Comparison of ENCODE assay signal across 16 mouse cellular contexts in the genomic region with DNA sequence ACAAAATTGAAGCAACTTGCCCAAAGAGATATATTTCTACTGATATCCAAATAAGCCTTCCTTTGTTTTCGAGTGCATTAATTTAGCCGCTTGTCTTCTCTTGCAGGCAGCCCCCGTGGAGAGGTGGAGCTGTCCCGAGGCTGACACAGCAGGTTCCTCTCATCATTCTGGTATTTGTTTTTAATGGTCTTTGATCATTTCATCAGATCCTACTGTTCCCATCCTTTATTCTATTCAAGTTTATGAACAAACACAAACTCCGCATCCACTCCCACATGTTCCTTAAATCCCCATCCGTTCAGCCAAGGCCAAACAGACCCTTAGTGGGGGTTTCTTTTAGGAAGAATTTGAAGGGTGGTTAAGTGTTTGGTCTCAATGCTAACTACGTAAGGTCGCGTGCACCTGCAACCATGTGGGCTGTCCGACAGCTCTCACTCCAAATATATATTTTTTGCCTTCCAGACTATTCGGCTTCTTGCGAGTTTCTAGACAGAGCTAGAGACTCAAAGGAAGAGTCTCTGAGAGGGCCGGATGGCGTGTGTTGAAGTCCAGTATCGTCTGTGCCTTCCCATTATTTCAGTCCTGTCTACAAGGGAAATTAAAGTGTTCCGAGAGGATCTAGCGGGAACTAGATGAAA. TPM values are rescaled to one million over a fixed set of nuclear protein-coding genes. Genes with fewer than 3 reads are reported as not detected.
A peak's percentile ranks its signal among the peaks of the same experiment; 100 is the strongest.
DNase-seq lines count a peak whose midpoint lies in the region; ATAC-seq and TF ChIP-seq lines count a peak whose summit lies in the region.
"Had no signal": no experiment of that assay in that cellular context is flagged by ENCODE, and none has a peak within 500 bp of the region (broad histone marks: within the 10 kb centered on the region; RNA-seq: fewer than 3 reads in every experiment).

No protein-coding gene starts in this region.

- H3K9ac ChIP-seq in limb, embryonic 11.5 days (ENCODE audit: low read length): no peak overlapping the region
- H3K9ac ChIP-seq in forebrain, embryonic 13.5 days: peak overlapping the region; percentile 63; the same call in 1 of the 2 replicates
- H3K9ac ChIP-seq in hindbrain, embryonic 12.5 days: no peak overlapping the region; the same call in 1 of the 2 replicates
- no peak overlapping the region for H3K9ac ChIP-seq in neural tube, embryonic 13.5 days
- no peak overlapping the region for H3K9ac ChIP-seq in stomach, postnatal 0 days (ENCODE audit: low read length)
- H3K9ac ChIP-seq: hindbrain, embryonic 15.5 days; kidney, embryonic 15.5 days; limb, embryonic 13.5 days; liver, embryonic 15.5 days had no signal

- peaks cover 89% of the 10 kb centered on the region for H3K27me3 ChIP-seq in limb, embryonic 11.5 days (ENCODE audit: control insufficient read depth, insufficient read depth, low read length)
- H3K27me3 ChIP-seq in limb, embryonic 10.5 days (ENCODE audit: low read depth, poor library complexity, severe bottlenecking): peaks cover 100% of the 10 kb centered on the region
- H3K27me3 ChIP-seq in forebrain, embryonic 13.5 days: peaks cover 84% of the 10 kb centered on the region
- H3K27me3 ChIP-seq in hindbrain, embryonic 12.5 days: peaks cover 78% of the 10 kb centered on the region
- H3K27me3 ChIP-seq in neural tube, embryonic 13.5 days: peaks cover 88% of the 10 kb centered on the region
- peaks cover 37% of the 10 kb centered on the region for H3K27me3 ChIP-seq in stomach, postnatal 0 days (ENCODE audit: control insufficient read depth, insufficient read depth, low read length)

- H3K4me1 ChIP-seq in limb, embryonic 11.5 days (ENCODE audit: control insufficient read depth, insufficient read depth, low read length): peaks cover 15% of the 10 kb centered on the region
- H3K4me1 ChIP-seq in limb, embryonic 10.5 days: peaks cover 35% of the 10 kb centered on the region
- H3K4me1 ChIP-seq in forebrain, embryonic 13.5 days: peaks cover 69% of the 10 kb centered on the region
- peaks cover 47% of the 10 kb centered on the region for H3K4me1 ChIP-seq in hindbrain, embryonic 12.5 days
- H3K4me1 ChIP-seq in neural tube, embryonic 13.5 days (replicated peaks): peaks cover 55% of the 10 kb centered on the region
- H3K4me1 ChIP-seq in lung, adult 2 months (ENCODE audit: control insufficient read depth, insufficient read depth, low read length): peaks cover 12% of the 10 kb centered on the region
- H3K4me1 ChIP-seq in stomach, postnatal 0 days (replicated peaks; ENCODE audit: control insufficient read depth, insufficient read depth): 0 out of 2 replicates have a peak, but pooled peaks cover 6% of the 10 kb centered on the region

- 5% methylated on average over 17 of the region's 17 CpGs for WGBS in limb, embryonic 11.5 days
- 4% methylated on average over 17 of the region's 17 CpGs for WGBS in limb, embryonic 10.5 days
- 4% methylated on average over 17 of the region's 17 CpGs for WGBS in forebrain, embryonic 13.5 days
- 3% methylated on average over 17 of the region's 17 CpGs for WGBS in hindbrain, embryonic 12.5 days
- 2% methylated on average over 17 of the region's 17 CpGs for WGBS in neural tube, embryonic 13.5 days
- 12% methylated on average over 17 of the region's 17 CpGs for WGBS in lung, adult 2 months
- WGBS in stomach, postnatal 0 days: 10% methylated on average over 17 of the region's 17 CpGs

- TF ChIP-seq EP300 in stomach, postnatal 0 days (optimal IDR thresholded peaks at IDR 0.05): no peak

- H3K4me2 ChIP-seq in limb, embryonic 11.5 days (ENCODE audit: low read depth, severe bottlenecking): no peak overlapping the region
- peak overlapping the region; percentile 65 for H3K4me2 ChIP-seq in forebrain, embryonic 13.5 days
- peak overlapping the region; percentile 67; the same call in 1 of the 2 replicates for H3K4me2 ChIP-seq in hindbrain, embryonic 12.5 days (replicated peaks)
- peak overlapping the region; percentile 92; the same call in 1 of the 2 replicates for H3K4me2 ChIP-seq in neural tube, embryonic 13.5 days
- no peak overlapping the region for H3K4me2 ChIP-seq in stomach, postnatal 0 days (replicated peaks; ENCODE audit: low read depth)
- H3K4me2 ChIP-seq: kidney, embryonic 15.5 days; limb, embryonic 13.5 days; liver, embryonic 15.5 days had no signal

- no peak for TF ChIP-seq POLR2A in lung, adult 2 months (IDR thresholded peaks at IDR 0.05; ENCODE audit: borderline replicate concordance, extremely low read depth, low read depth, low read length)

- H3K27ac ChIP-seq in limb, embryonic 11.5 days (replicated peaks; ENCODE audit: low read depth, low read length): no peak overlapping the region
- no peak overlapping the region for H3K27ac ChIP-seq in limb, embryonic 10.5 days
- H3K27ac ChIP-seq in forebrain, embryonic 13.5 days: peak overlapping the region; percentile 98
- H3K27ac ChIP-seq in hindbrain, embryonic 12.5 days: no peak overlapping the region
- H3K27ac ChIP-seq in neural tube, embryonic 13.5 days (replicated peaks): no peak overlapping the region
- no peak overlapping the region for H3K27ac ChIP-seq in stomach, postnatal 0 days (replicated peaks)
- H3K27ac ChIP-seq: hindbrain, embryonic 15.5 days; kidney, embryonic 15.5 days; limb, embryonic 13.5 days; liver, embryonic 15.5 days had no signal

- peak; percentile 55 for DNase-seq in limb, embryonic 11.5 days (ENCODE audit: low spot score)
- no peak for DNase-seq in limb, embryonic 10.5 days (ENCODE audit: low spot score)
- DNase-seq in lung, adult 2 months: no peak
- no peak for DNase-seq in stomach, postnatal 0 days (ENCODE audit: low spot score)
- DNase-seq: adrenal gland, postnatal 10 days; cerebellum, adult 9-10 months; lung, postnatal 14 days; thymus, adult 2 months had no signal

- TF ChIP-seq CTCF in lung, adult 2 months (IDR thresholded peaks at IDR 0.05; ENCODE audit: insufficient read depth, low read length): no peak
- TF ChIP-seq CTCF in stomach, postnatal 0 days (IDR thresholded peaks at IDR 0.05; ENCODE audit: low read depth): no peak

- no peak for ATAC-seq in limb, embryonic 11.5 days (ENCODE audit: insufficient number of reproducible peaks, low FRiP score, low TSS enrichment, low read depth)
- ATAC-seq in forebrain, embryonic 13.5 days: no peak
- ATAC-seq in hindbrain, embryonic 12.5 days (ENCODE audit: low FRiP score): no peak
- ATAC-seq in neural tube, embryonic 13.5 days (ENCODE audit: low read depth): no peak
- no peak for ATAC-seq in stomach, postnatal 0 days (ENCODE audit: low FRiP score, low TSS enrichment)

- no peak overlapping the region for H3K4me3 ChIP-seq in limb, embryonic 11.5 days (ENCODE audit: low read depth, low read length)
- no peak overlapping the region for H3K4me3 ChIP-seq in limb, embryonic 10.5 days
- no peak overlapping the region for H3K4me3 ChIP-seq in forebrain, embryonic 13.5 days
- no peak overlapping the region for H3K4me3 ChIP-seq in hindbrain, embryonic 12.5 days
- no peak overlapping the region for H3K4me3 ChIP-seq in neural tube, embryonic 13.5 days
- H3K4me3 ChIP-seq in lung, adult 2 months (replicated peaks; ENCODE audit: extremely low read depth, low read depth, low read length): no peak overlapping the region
- H3K4me3 ChIP-seq in stomach, postnatal 0 days (ENCODE audit: low read depth, low read length): no peak overlapping the region
- H3K4me3 ChIP-seq: hindbrain, embryonic 15.5 days; kidney, embryonic 15.5 days; limb, embryonic 13.5 days; liver, embryonic 15.5 days had no signal

- no peaks in the 10 kb centered on the region for H3K9me3 ChIP-seq in limb, embryonic 11.5 days (ENCODE audit: control insufficient read depth, low read length)
- H3K9me3 ChIP-seq in limb, embryonic 10.5 days (replicated peaks): no peaks in the 10 kb centered on the region
- no peaks in the 10 kb centered on the region for H3K9me3 ChIP-seq in forebrain, embryonic 13.5 days (replicated peaks)
- H3K9me3 ChIP-seq in hindbrain, embryonic 12.5 days (replicated peaks): no peaks in the 10 kb centered on the region
- no peaks in the 10 kb centered on the region for H3K9me3 ChIP-seq in neural tube, embryonic 13.5 days
- H3K9me3 ChIP-seq in stomach, postnatal 0 days (ENCODE audit: control insufficient read depth, low read length): no peaks in the 10 kb centered on the region
- H3K9me3 ChIP-seq: hindbrain, embryonic 15.5 days; kidney, embryonic 15.5 days; limb, embryonic 13.5 days; liver, embryonic 15.5 days had no signal

- H3K36me3 ChIP-seq in limb, embryonic 11.5 days (ENCODE audit: control insufficient read depth, insufficient read depth, low read length): no peaks in the 10 kb centered on the region
- no peaks in the 10 kb centered on the region for H3K36me3 ChIP-seq in limb, embryonic 10.5 days
- H3K36me3 ChIP-seq in forebrain, embryonic 13.5 days (ENCODE audit: poor library complexity, severe bottlenecking): 0 out of 2 replicates have a peak, but pooled peaks cover 4% of the 10 kb centered on the region
- no peaks in the 10 kb centered on the region for H3K36me3 ChIP-seq in hindbrain, embryonic 12.5 days
- no peaks in the 10 kb centered on the region for H3K36me3 ChIP-seq in neural tube, embryonic 13.5 days
- H3K36me3 ChIP-seq in stomach, postnatal 0 days (ENCODE audit: control insufficient read depth, insufficient read depth, low read length): no peaks in the 10 kb centered on the region
- H3K36me3 ChIP-seq: hindbrain, embryonic 15.5 days; kidney, embryonic 15.5 days; limb, embryonic 13.5 days; liver, embryonic 15.5 days had no signal

RNA-seq across cellular contexts. Expression of gene Neurog2, which starts 2.1 kb away (rescaled TPM):
- polyA plus RNA-seq in limb, embryonic 11.5 days (2014; fragmentation: Nextera tagmentation; extraction: Ambion mirVana): not detected in 2 replicates
- polyA plus RNA-seq in limb, embryonic 10.5 days (2016; fragmentation: Nextera tagmentation; extraction: Ambion mirVana): 0.13 TPM in 1 of 2 replicates, not detected in the other
- polyA plus RNA-seq in forebrain, embryonic 13.5 days (2015; fragmentation: Nextera tagmentation; extraction: Ambion mirVana): 122 and 153 TPM in 2 replicates
- polyA plus RNA-seq in hindbrain, embryonic 12.5 days (2016; fragmentation: Nextera tagmentation; extraction: Ambion mirVana): 43.9 and 48.7 TPM in 2 replicates
- polyA plus RNA-seq in neural tube, embryonic 13.5 days (2015; fragmentation: Nextera tagmentation; extraction: Ambion mirVana): 10.1 and 13.6 TPM in 2 replicates
- not detected in 2 replicates for polyA plus RNA-seq in lung, adult 2 months (2012; rRNA removed)
- polyA plus RNA-seq in stomach, postnatal 0 days (2015; fragmentation: Nextera tagmentation; extraction: Ambion mirVana): not detected in 2 replicates
- polyA plus RNA-seq: heart, embryonic 14.5 days; kidney, embryonic 15.5 days; limb, embryonic 13.5 days; liver, embryonic 15.5 days had no signal

Comparison
In these comparisons a context has a peak if more than half of its experiments do, and no peak if none do; other contexts are left out.
1. H3K4me2 ChIP-seq: peak in forebrain, embryonic 13.5 days (single experiment), hindbrain, embryonic 12.5 days (single experiment) and neural tube, embryonic 13.5 days (single experiment); none in limb, embryonic 11.5 days (single experiment) and stomach, postnatal 0 days (single experiment).